Mouse (Mus musculus) telencephalon, adult 2 months (tissue): ENCODE measurements at regions not wholly inside any gene's neighbourhood (a gene's known extent, or its start where the extent isn't known, plus 50 kb on each side); places are given as distances from the start of the nearest gene placed in this dataset.

ENCODE experiments used
- DNase-seq: peaks from one replicate; pipeline ENCODE4 v3.0.0-alpha.2; 2011; ENCODE audit warnings: low read depth, low spot score

GRCm38 (mm10) chr4:64599222-64599621 lies 524.8 kb upstream of the Pappa start:
- DNase-seq, result no peak

DNA sequence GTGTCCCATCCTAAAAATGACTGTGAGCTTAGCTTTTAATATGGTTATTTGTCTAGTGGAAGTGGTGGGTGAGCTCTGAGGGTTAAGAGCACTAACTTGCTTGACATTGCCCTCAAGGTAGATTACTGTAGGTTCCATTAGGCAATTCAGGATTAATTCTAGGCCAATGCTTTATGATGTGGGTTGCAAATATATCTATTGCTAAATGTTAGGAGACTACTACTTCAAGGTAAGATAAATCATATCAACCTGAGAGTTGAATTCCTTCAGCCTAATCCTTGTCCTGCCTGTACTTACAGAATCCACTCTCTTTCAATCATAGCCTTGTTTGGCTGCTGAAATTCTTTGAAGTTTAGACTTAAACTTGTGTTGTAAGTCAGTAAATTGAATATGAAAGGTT lies 501.2 kb upstream of the Pappa start:
- no peak for DNase-seq

DNA sequence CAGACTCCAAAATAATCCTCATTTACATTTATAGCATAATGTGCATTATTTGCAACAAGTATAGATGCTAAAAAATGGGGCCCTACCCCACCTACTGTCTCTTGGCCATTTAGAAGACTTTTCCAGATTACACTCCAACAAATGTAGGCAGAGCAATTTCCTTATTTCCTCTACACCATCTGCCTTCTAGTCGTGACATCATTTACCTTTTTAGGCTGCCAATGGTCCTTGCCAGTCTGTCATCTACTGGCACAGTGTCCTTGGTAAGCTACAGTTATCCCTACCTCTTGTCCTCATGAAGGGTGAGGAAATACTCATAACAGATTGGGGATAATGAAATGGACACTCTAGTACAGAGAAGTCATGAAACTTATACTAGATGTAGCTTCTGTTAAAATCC lies 491.8 kb upstream of the Pappa start:
- no peak for DNase-seq

GRCm38 (mm10) chr4:64635256-64635962 lies 488.6 kb upstream of the Pappa start:
- no peak for DNase-seq

GRCm38 (mm10) chr4:64640056-64640455 lies 483.9 kb upstream of the Pappa start:
- DNase-seq, result no peak

DNA sequence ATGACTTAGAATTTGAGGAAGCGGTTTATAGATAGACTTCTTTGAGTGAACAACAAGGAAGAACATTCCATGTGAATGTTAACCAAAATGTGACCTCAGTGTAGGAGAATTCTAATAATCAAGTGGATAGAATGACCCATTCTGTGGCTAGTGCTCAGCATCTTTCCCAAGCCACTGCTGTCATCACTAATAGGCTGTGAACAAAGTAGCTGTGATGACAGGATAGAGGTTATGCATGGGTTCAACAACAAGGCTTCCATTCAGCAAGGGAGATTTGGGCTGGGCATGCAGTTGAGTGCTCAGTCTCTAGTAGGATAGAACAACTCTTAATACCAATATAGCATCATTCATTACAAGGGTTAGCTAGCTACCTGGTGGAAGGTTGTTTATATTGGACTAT lies 483.0 kb upstream of the Pappa start:
- DNase-seq, result no peak

GRCm38 (mm10) chr4:64645141-64645540 lies 478.8 kb upstream of the Pappa start:
- DNase-seq, result no peak

DNA sequence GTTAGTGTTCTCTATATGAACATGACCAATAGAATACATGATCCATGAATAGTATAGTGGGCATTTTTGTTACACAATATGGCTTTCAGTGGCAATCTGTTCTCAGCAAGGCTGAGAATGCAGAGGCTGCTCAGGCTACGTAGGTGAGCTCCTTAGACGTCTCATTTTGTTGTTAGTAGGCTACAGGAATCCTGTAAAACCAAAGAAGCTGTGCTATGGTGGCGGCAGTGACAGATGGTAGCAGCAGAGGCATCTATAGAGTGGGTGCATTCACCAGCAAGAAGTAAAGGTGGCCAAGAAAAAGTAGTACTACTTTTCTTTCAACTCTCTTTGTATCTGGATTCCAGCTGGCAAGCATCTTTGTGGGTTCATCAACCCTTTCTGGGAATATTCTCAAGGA lies 469.8 kb upstream of the Pappa start:
- DNase-seq, result peak; percentile 40

GRCm38 (mm10) chr4:64655534-64655933 lies 468.4 kb upstream of the Pappa start:
- no peak for DNase-seq

- DNase-seq, result no peak
Measured at GRCm38 (mm10) chr4:64663722-64664121, 460.3 kb upstream of the Pappa start.

- DNase-seq, result peak; percentile 13
Measured at GRCm38 (mm10) chr4:64667998-64668397, 456.0 kb upstream of the Pappa start.

GRCm38 (mm10) chr4:64669722-64670121 lies 454.3 kb upstream of the Pappa start:
- no peak for DNase-seq

DNA sequence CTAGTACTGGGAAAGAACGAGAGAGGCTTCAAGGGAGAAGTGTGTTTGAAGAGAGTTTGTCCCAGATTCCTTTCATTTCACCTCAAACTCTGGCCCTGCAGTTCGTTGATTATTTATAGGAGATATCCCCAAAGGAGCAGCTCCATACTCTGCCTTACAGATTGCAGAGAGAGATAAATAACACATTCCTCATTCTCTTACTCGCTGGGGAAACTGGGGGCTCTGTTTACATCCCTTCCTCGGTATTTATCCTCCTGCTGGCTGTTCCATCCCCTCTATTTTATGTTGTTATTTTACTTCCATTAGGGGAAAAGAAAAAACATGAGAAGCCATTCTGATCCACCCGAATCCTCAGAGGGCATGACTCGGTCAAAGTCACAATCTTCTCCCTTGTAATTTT lies 447.5 kb upstream of the Pappa start:
- no peak for DNase-seq

DNA sequence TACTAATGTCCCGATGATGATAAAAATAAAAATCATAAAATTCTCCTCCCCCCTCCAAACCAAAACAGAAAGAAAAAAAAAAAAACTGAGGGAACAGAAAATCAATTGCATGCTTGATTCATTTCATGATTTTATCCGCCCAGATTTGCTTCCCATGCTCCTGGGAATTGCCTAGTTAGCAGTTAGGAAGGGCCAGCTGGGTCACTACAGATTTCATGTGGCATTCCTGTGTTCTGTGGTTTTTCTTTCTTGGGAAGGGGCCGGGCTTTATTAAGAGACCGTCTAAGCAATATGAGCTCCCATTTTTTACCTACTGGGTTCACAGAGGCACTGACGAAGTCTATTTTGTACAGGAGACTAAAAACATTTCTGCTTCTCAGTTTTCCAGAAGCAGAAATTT lies 447.1 kb upstream of the Pappa start:
- DNase-seq, result no peak

DNA sequence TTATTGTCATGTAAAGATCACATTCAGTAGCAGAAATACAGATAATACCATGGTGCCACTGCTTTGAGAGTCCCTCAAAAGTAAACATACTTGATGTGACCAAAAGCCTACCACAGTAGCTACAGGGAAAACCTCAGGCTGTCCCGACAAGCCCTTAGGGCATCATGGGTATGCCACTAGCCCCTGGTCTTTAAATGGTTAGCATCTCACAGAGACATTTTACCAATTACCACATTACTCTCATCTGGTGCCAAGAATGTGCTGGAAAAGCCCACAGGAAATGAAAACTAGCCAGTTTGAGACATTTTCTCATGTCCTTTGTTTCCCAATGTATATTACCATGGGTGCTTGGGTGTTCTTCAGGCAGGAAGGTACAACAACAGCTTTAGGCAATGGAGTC lies 439.3 kb upstream of the Pappa start:
- no peak for DNase-seq

DNA sequence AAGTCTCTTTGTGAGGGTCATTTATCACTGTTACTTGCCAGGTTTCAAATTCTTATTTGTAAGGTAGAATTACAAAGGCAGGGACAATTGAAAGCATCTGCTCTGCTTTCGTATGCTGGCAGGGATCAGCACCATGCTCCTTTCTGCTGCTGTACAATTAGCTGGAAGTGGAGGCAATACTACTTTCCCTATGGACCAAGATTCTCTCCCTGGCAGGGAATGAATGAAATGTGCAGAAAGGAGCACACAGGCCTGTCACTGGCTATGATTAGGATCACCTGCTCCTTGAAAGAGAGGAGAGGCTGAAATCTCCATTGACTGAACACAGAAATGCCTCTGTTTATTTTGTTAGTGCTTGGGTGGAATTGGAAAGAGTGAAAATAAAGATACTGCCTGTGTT lies 427.8 kb upstream of the Pappa start:
- DNase-seq, result no peak

GRCm38 (mm10) chr4:64723296-64723695 lies 400.7 kb upstream of the Pappa start:
- no peak for DNase-seq

- DNase-seq, result no peak
Measured at GRCm38 (mm10) chr4:64724851-64725250, 399.1 kb upstream of the Pappa start.

DNA sequence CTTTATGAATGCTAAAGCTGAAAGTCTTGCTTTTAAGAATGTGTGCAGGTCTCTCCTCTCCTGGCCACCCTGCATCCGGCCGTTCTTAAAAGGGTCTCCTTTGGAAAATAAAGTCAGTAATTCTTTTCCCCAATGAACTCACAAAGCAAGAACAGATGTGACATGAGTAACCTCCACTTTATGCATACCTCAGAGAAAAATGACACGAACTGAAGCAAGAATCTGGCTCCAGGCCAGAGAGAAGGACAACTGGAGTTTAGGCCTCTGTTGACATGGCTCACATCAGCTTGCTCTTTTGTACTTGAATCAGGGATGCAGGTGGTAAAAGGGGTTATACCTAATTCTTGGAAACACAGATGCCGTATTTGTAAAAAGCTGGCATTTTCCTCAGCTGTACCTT lies 368.0 kb upstream of the Pappa start:
- DNase-seq, result no peak

GRCm38 (mm10) chr4:64768610-64769009 lies 355.4 kb upstream of the Pappa start:
- DNase-seq, result no peak

DNA sequence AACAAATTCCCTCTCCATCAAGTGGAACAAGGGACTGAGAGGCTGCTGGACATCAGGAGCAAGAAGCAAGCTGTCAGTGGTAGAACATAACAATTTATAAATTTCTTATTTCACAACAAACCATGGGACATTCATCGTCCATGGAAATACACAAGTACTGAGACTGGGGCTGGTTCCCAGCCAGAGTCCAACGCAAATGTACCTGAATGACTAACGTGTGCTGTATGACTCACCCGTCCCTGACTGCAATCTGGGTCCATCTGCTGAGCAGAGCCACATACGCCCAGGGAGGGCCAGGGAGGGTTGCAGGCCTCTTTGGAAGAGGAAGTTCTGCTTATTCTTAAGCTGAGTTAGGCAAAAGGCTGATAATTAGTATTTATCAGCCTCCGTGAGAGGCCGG lies 320.1 kb upstream of the Pappa start:
- no peak for DNase-seq

GRCm38 (mm10) chr4:64804996-64805395 lies 319.0 kb upstream of the Pappa start:
- DNase-seq, result no peak

DNA sequence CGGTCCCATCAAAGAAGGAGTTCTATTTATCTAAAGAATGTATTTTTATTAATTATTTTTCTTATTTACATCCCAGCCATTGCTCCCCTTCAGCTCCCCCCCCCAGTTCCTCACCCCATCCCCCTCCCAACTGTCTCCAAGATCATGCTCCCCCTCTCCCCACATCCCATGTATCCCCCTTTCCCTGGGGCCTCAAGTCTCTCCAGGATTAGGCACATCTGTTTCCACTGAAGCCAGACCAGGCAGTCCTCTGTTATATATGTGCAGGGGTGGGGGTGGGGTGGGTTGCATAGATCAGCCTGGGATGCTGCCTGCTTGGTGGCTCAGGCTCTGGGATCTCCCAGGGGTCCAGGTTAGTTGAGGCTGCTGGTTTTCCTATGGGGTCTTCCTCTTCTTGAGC lies 316.8 kb upstream of the Pappa start:
- DNase-seq, result no peak

DNA sequence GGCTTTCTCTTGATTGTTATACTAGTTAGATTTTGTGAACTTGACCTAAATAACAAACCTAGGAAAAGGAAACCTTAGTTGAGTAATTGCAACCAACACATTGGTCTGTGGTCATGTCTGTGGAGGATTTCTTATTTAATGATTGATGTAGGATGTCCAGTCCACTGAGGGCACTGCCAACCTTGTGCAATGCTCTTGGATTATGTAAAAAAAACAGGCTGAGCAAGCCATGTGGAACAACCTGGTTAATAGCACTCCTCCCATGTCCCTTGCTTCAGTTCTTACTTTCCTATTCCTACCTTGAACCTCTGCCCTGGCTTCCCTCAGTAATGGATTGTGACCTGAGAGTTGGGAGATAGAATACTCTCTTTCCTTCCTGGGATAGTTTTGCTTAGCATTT lies 312.0 kb upstream of the Pappa start:
- no peak for DNase-seq
